Comparison of ENCODE assay signal across 30 mouse cellular contexts in genomic region chr6:27101509-27102116, GRCm38 (mm10).
DNase-seq lines count a peak whose midpoint lies in the region; ATAC-seq and TF ChIP-seq lines count a peak whose summit lies in the region.
"Had no signal": no experiment of that assay in that cellular context is flagged by ENCODE, and none has a peak within 500 bp of the region (broad histone marks: within the 10 kb centered on the region; RNA-seq: fewer than 3 reads in every experiment).

No protein-coding gene starts in this region.

- no peaks in the 10 kb centered on the region for H3K4me1 ChIP-seq in forebrain, embryonic 13.5 days
- no peaks in the 10 kb centered on the region for H3K4me1 ChIP-seq in forebrain, embryonic 14.5 days (ENCODE audit: control insufficient read depth, insufficient read depth, low read length)
- H3K4me1 ChIP-seq in midbrain, embryonic 11.5 days (ENCODE audit: control insufficient read depth, insufficient read depth, low read length): no peaks in the 10 kb centered on the region
- H3K4me1 ChIP-seq in midbrain, embryonic 10.5 days: peaks cover 4% of the 10 kb centered on the region; the same call in 1 of the 2 replicates
- H3K4me1 ChIP-seq in midbrain, embryonic 13.5 days (replicated peaks): 0 out of 2 replicates have a peak, but pooled peaks cover 4% of the 10 kb centered on the region
- H3K4me1 ChIP-seq in midbrain, embryonic 16.5 days (ENCODE audit: control insufficient read depth, insufficient read depth, low read length): no peaks in the 10 kb centered on the region
- H3K4me1 ChIP-seq in stomach, postnatal 0 days (replicated peaks; ENCODE audit: control insufficient read depth, insufficient read depth): no peaks in the 10 kb centered on the region
- H3K4me1 ChIP-seq: embryonic facial prominence, embryonic 15.5 days; forebrain, embryonic 15.5 days; heart, embryonic 10.5 days; heart, embryonic 13.5 days had no signal

- H3K4me3 ChIP-seq in forebrain, embryonic 13.5 days: no peak overlapping the region
- H3K4me3 ChIP-seq in forebrain, embryonic 14.5 days (ENCODE audit: low read depth, low read length): no peak overlapping the region
- H3K4me3 ChIP-seq in midbrain, embryonic 11.5 days (ENCODE audit: low read depth, low read length): no peak overlapping the region
- H3K4me3 ChIP-seq in midbrain, embryonic 10.5 days: no peak overlapping the region
- H3K4me3 ChIP-seq in midbrain, embryonic 13.5 days (replicated peaks): no peak overlapping the region
- no peak overlapping the region for H3K4me3 ChIP-seq in midbrain, embryonic 16.5 days (ENCODE audit: low read depth, low read length)
- no peak overlapping the region for H3K4me3 ChIP-seq in stomach, postnatal 0 days (ENCODE audit: low read depth, low read length)
- H3K4me3 ChIP-seq: embryonic facial prominence, embryonic 15.5 days; erythroblast, embryonic 14.5 days; forebrain, embryonic 15.5 days; heart, adult 2 months; heart, embryonic 10.5 days; heart, embryonic 13.5 days had no signal

- 0 out of 2 replicates have a peak, but pooled peaks have one; percentile 13 for ATAC-seq in forebrain, embryonic 13.5 days
- ATAC-seq in forebrain, embryonic 14.5 days: no peak
- 0 out of 2 replicates have a peak, but pooled peaks have one; percentile 22 for ATAC-seq in midbrain, embryonic 11.5 days (ENCODE audit: low FRiP score)
- ATAC-seq in midbrain, embryonic 13.5 days: peak; percentile 62; the same call in 1 of the 2 replicates
- 0 out of 2 replicates have a peak, but pooled peaks have one; percentile 32 for ATAC-seq in midbrain, embryonic 16.5 days
- ATAC-seq in stomach, postnatal 0 days (ENCODE audit: low FRiP score, low TSS enrichment): no peak
- ATAC-seq: forebrain, embryonic 15.5 days; hindbrain, postnatal 0 days; inflammation-experienced regulatory T-cells, adult 6 months; Patski had no signal

- no peak for TF ChIP-seq CTCF in stomach, postnatal 0 days (IDR thresholded peaks at IDR 0.05; ENCODE audit: low read depth)

- H3K4me2 ChIP-seq in forebrain, embryonic 13.5 days: no peak overlapping the region
- H3K4me2 ChIP-seq in forebrain, embryonic 14.5 days (ENCODE audit: low read length): no peak overlapping the region
- no peak overlapping the region for H3K4me2 ChIP-seq in midbrain, embryonic 11.5 days
- no peak overlapping the region for H3K4me2 ChIP-seq in midbrain, embryonic 13.5 days (replicated peaks)
- no peak overlapping the region for H3K4me2 ChIP-seq in midbrain, embryonic 16.5 days (ENCODE audit: low read length)
- H3K4me2 ChIP-seq in stomach, postnatal 0 days (replicated peaks; ENCODE audit: low read depth): no peak overlapping the region
- H3K4me2 ChIP-seq: embryonic facial prominence, embryonic 15.5 days; forebrain, embryonic 15.5 days; heart, embryonic 13.5 days; hindbrain, embryonic 14.5 days had no signal

- no peaks in the 10 kb centered on the region for H3K36me3 ChIP-seq in forebrain, embryonic 13.5 days (ENCODE audit: poor library complexity, severe bottlenecking)
- no peaks in the 10 kb centered on the region for H3K36me3 ChIP-seq in forebrain, embryonic 14.5 days (ENCODE audit: control insufficient read depth, insufficient read depth, low read length)
- no peaks in the 10 kb centered on the region for H3K36me3 ChIP-seq in midbrain, embryonic 11.5 days (ENCODE audit: control insufficient read depth, insufficient read depth, low read length)
- H3K36me3 ChIP-seq in midbrain, embryonic 10.5 days: no peaks in the 10 kb centered on the region
- no peaks in the 10 kb centered on the region for H3K36me3 ChIP-seq in midbrain, embryonic 13.5 days
- H3K36me3 ChIP-seq in midbrain, embryonic 16.5 days (ENCODE audit: control insufficient read depth, insufficient read depth, low read length): no peaks in the 10 kb centered on the region
- no peaks in the 10 kb centered on the region for H3K36me3 ChIP-seq in stomach, postnatal 0 days (ENCODE audit: control insufficient read depth, insufficient read depth, low read length)
- H3K36me3 ChIP-seq: embryonic facial prominence, embryonic 15.5 days; forebrain, embryonic 15.5 days; G1E; heart, embryonic 10.5 days; heart, embryonic 13.5 days had no signal

- no peak for DNase-seq in forebrain, embryonic 14.5 days (ENCODE audit: low spot score)
- DNase-seq in midbrain, embryonic 11.5 days (ENCODE audit: low spot score, missing footprints): peak; percentile 82
- no peak for DNase-seq in midbrain, embryonic 10.5 days (ENCODE audit: low spot score)
- DNase-seq in stomach, postnatal 0 days (ENCODE audit: low spot score): no peak
- DNase-seq: adrenal gland, postnatal 10 days; adrenal gland, postnatal 36 days; B cell, adult 2 months; cerebellum, adult 11 months; cerebellum, adult 2 months; cerebellum, postnatal 36 days; embryo, embryonic 11 days; gastrocnemius, postnatal 10 days; gastrocnemius, postnatal 36 days; heart, adult 2 months; heart, postnatal 14 days; heart, postnatal 4 days had no signal

- H3K27me3 ChIP-seq in forebrain, embryonic 13.5 days: no peaks in the 10 kb centered on the region
- H3K27me3 ChIP-seq in forebrain, embryonic 14.5 days (replicated peaks; ENCODE audit: control insufficient read depth, insufficient read depth, low read length): no peaks in the 10 kb centered on the region
- H3K27me3 ChIP-seq in midbrain, embryonic 11.5 days (ENCODE audit: control insufficient read depth, insufficient read depth, low read length): no peaks in the 10 kb centered on the region
- H3K27me3 ChIP-seq in midbrain, embryonic 10.5 days (ENCODE audit: low read depth, poor library complexity, severe bottlenecking): no peaks in the 10 kb centered on the region
- no peaks in the 10 kb centered on the region for H3K27me3 ChIP-seq in midbrain, embryonic 13.5 days
- no peaks in the 10 kb centered on the region for H3K27me3 ChIP-seq in midbrain, embryonic 16.5 days (ENCODE audit: control insufficient read depth, insufficient read depth, low read depth, low read length)
- H3K27me3 ChIP-seq in stomach, postnatal 0 days (ENCODE audit: control insufficient read depth, insufficient read depth, low read length): no peaks in the 10 kb centered on the region
- H3K27me3 ChIP-seq: CH12.LX; embryonic facial prominence, embryonic 15.5 days; forebrain, embryonic 15.5 days; heart, embryonic 13.5 days; Patski had no signal

- no peak overlapping the region for H3K27ac ChIP-seq in forebrain, embryonic 13.5 days
- H3K27ac ChIP-seq in forebrain, embryonic 14.5 days (ENCODE audit: low read depth, low read length): no peak overlapping the region
- H3K27ac ChIP-seq in midbrain, embryonic 11.5 days (ENCODE audit: low read depth, low read length): no peak overlapping the region
- no peak overlapping the region for H3K27ac ChIP-seq in midbrain, embryonic 10.5 days (replicated peaks)
- no peak overlapping the region for H3K27ac ChIP-seq in midbrain, embryonic 13.5 days
- H3K27ac ChIP-seq in midbrain, embryonic 16.5 days (ENCODE audit: low read length): no peak overlapping the region
- no peak overlapping the region for H3K27ac ChIP-seq in stomach, postnatal 0 days (replicated peaks)
- H3K27ac ChIP-seq: embryonic facial prominence, embryonic 15.5 days; forebrain, embryonic 15.5 days; heart, adult 2 months; heart, embryonic 10.5 days; heart, embryonic 13.5 days; hindbrain, embryonic 14.5 days; hindbrain, postnatal 0 days had no signal

- 63% methylated on average over 2 of the region's 2 CpGs for WGBS in forebrain, embryonic 13.5 days
- 59% methylated on average over 2 of the region's 2 CpGs for WGBS in forebrain, embryonic 14.5 days
- whole genome bisulfite sequencing in midbrain, embryonic 11.5 days: 40% methylated on average over 2 of the region's 2 CpGs
- 48% methylated on average over 2 of the region's 2 CpGs for WGBS in midbrain, embryonic 10.5 days
- WGBS in midbrain, embryonic 13.5 days: 26% methylated on average over 2 of the region's 2 CpGs
- WGBS in midbrain, embryonic 16.5 days: 26% methylated on average over 2 of the region's 2 CpGs
- WGBS in stomach, postnatal 0 days: 40% methylated on average over 2 of the region's 2 CpGs

- H3K9ac ChIP-seq in forebrain, embryonic 13.5 days: no peak overlapping the region
- no peak overlapping the region for H3K9ac ChIP-seq in forebrain, embryonic 14.5 days (ENCODE audit: low read length)
- no peak overlapping the region for H3K9ac ChIP-seq in midbrain, embryonic 11.5 days (ENCODE audit: low read length)
- H3K9ac ChIP-seq in midbrain, embryonic 13.5 days (replicated peaks): no peak overlapping the region
- H3K9ac ChIP-seq in midbrain, embryonic 16.5 days (ENCODE audit: low read depth, low read length): no peak overlapping the region
- no peak overlapping the region for H3K9ac ChIP-seq in stomach, postnatal 0 days (ENCODE audit: low read length)
- H3K9ac ChIP-seq: embryonic facial prominence, embryonic 15.5 days; forebrain, embryonic 15.5 days; heart, embryonic 13.5 days; hindbrain, embryonic 14.5 days had no signal

- H3K9me3 ChIP-seq in forebrain, embryonic 13.5 days (replicated peaks): no peaks in the 10 kb centered on the region
- no peaks in the 10 kb centered on the region for H3K9me3 ChIP-seq in forebrain, embryonic 14.5 days (replicated peaks; ENCODE audit: control insufficient read depth, low read length)
- H3K9me3 ChIP-seq in midbrain, embryonic 11.5 days (ENCODE audit: control insufficient read depth, low read length): no peaks in the 10 kb centered on the region
- H3K9me3 ChIP-seq in midbrain, embryonic 10.5 days (replicated peaks): no peaks in the 10 kb centered on the region
- no peaks in the 10 kb centered on the region for H3K9me3 ChIP-seq in midbrain, embryonic 13.5 days
- no peaks in the 10 kb centered on the region for H3K9me3 ChIP-seq in midbrain, embryonic 16.5 days (replicated peaks; ENCODE audit: control insufficient read depth, low read length, poor library complexity, severe bottlenecking)
- no peaks in the 10 kb centered on the region for H3K9me3 ChIP-seq in stomach, postnatal 0 days (ENCODE audit: control insufficient read depth, low read length)
- H3K9me3 ChIP-seq: embryonic facial prominence, embryonic 15.5 days; forebrain, embryonic 15.5 days; G1E; heart, embryonic 10.5 days; heart, embryonic 13.5 days had no signal

- no peak for TF ChIP-seq EP300 in stomach, postnatal 0 days (optimal IDR thresholded peaks at IDR 0.05)

Comparison
In these comparisons a context has a peak if more than half of its experiments do, and no peak if none do; other contexts are left out.
1. ATAC-seq: peak in forebrain, embryonic 13.5 days (single experiment), midbrain, embryonic 11.5 days (single experiment), midbrain, embryonic 13.5 days (single experiment) and midbrain, embryonic 16.5 days (single experiment); none in forebrain, embryonic 14.5 days (single experiment) and stomach, postnatal 0 days (single experiment).